Mouse (Mus musculus) urinary bladder, postnatal 4 days (tissue): ENCODE results near the gene Sphkap.

Source experiments
- DNase-seq, 2 experiments: peaks; one replicate each; pipeline ENCODE4 v3.0.0; 2021 to 2022; ENCODE audit warnings: low spot score in 2 of 2

Sphkap gene

DNA sequence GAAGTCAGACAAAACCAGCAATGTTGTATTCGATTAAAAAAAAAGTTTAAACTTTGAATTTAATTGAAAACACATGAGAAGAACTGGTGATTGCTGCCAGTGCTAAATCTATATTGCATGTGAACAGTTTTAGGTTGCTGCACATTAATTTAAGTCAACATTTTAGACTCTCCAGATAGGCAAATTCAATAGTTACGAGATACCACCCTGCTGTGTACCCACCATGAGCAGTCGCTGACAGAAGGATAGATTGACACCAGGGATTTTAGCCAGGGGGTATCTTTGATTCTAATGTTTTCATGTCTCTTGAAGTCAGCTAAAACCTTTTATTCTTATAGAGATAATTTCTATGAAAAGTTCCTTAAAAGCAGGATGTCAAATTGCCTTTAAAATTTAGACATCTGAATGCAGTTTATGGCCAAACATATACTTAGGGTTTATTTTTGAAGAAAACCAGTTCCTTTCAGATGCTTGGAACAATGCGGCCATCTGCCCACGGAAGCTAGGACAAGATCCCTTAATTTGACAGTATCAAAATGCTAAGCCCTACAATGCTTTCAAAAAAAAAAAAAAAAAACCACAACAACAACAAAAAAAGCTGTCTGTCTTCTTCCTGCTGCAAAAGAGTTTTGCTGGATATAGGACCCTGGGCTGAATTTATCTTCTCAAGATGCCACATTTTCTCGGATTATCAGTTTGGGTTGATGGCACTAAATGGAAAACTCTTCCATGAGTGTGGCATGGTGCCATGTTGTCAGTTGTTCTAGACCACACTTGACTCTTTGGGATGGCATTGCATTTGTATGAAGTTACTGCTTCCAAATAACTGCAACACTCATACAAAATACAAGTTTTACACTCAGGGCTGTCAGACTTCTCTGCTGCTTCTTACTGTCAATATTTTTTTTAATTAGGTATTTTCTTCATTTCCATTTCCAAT lies 110.6 kb downstream of the Sphkap start:
- DNase-seq: no peak

DNA sequence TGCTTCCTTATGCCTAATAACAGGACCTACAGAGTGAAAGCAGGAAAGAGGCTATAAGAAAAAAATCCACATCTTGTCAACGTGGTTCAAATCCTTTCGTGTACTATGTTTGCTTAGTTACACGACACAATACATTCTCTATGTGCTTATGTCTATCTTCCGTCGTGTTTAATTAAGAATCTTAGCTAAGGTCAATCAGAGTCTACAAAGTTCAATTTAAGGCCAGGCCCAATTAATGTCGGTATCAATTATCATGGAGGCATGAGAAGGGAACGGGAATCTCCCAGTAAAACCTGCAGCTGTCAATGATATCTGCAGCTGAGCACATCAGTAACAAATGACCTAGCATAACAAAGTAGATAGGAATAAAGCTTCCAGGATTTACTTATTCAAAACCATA lies 122.1 kb downstream of the Sphkap start:
- no peak for DNase-seq

DNA sequence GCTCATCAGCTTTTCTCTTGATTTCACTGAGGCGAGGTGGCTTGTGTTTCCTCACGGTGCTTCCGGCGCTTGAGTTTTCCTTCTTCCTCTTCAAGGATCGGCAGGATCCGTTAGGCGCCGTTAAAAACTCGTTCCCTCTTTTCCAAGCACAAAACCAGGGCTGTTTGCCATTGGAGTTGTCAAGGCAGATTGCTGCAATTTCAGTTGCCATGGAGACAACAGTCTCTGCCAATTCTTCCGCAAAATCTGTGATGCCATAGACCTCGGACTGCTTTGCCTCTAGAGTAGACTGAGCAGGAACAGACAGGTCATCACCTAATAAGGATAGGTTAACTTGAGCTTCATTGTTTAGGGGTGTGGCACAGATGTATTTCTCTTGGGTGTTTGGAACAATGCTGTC lies 131.0 kb downstream of the Sphkap start:
- no peak for DNase-seq

DNA sequence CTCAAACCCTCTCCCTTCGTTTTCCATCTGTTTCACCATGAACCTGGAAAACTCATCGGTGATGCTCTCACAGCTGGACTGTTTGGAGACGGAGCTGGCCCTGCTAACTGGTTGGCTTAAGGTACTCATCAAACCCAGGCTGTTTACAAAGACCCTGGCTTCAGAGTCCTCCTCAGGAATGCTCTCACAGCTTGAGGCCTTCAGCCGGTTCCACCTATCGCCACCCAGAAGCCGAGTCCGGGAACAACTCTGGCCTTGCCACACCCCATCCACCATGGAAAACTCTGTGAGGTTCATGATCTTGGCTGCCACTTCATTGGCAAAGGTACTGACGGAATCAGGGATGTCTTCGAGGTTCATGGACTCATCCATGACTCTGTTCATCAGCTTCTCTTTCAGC lies 131.4 kb downstream of the Sphkap start:
- DNase-seq: no peak

DNA sequence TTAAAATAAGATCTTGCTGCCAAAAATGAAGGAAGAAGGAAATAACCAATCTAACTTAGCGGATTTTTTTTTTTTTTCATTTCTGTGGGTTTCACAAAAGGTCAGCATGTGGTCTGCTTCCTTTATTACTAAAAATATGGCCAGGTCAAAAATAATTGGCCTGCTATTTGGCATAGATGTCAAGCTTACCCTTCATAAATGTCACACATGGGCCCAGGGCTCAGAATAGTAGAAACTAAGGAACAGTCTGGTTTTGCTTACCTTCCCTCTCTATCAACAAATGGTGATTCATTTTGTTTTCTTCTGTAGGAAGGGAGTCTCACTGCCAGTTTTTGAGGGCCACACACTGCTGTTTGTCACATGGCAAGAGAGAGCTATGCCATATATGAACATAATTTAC lies 156.3 kb downstream of the Sphkap start:
- DNase-seq: no peak

DNA sequence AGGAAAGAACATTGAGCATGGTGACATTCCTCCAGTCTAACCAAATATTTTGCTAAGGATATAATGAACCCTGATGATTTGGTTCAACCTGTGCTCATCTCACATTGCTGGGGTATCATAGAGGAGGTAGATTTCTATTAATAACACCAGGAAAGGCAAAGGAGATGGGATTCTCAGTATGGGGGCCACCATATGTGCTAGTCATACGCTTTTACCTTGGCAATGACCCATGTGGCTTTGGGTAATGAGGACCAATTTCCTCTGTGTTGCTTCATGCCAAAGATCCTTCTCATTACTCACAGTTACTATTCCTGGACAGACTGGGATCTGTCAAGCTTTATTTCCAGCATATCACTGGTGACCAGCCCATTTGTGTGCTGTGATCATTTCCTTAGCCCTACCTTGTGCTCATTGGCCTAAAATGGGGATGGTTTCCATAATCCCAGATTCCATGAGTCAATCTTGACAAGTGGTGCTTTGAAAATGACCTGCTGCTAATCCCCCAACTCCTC lies 159.7 kb downstream of the Sphkap start:
- no peak for DNase-seq

DNA sequence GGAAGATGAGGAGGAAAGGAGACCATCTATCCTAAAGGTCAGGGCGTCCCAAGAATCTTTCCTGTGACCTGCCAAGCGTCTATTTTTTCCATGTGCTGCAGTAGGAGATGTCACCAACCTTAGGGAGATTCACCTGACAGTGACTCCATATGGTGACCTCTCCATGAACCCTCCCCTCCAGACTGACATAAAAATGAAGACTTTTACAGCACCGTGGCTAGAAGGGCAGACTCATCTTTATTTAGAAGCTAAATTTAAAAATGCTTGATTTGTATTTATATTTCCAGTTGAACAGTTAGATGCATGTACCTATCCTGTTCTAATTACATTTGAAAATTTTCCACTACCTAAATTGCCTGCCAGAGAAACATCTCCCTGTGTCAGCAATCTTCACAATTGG lies 180.1 kb downstream of the Sphkap start:
- no peak for DNase-seq

DNA sequence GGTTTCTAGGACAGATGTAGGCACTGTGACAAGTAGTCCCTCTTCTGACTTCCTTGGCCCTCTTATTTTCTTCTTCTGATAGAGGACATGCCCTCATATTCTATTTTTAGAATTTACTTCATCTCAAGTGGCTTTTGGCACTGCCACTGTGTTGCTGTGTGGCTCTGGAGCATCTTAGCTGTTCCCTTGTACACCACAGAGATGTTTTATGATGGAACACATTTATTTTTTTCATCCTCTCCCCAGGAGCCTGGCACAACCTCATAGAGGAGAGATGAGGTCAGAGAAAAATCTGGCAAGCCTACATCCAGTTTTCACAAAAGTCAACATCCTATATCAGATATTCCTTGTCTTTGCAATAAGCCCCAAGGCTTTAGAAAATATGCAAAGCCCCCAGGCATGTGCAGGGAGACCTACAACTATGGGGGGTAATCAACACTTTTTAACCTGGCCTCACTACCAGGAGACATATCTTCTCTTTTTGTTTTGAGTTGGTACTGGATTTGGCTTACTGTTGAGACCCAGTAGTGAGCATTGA lies 183.5 kb downstream of the Sphkap start:
- DNase-seq: no peak

DNA sequence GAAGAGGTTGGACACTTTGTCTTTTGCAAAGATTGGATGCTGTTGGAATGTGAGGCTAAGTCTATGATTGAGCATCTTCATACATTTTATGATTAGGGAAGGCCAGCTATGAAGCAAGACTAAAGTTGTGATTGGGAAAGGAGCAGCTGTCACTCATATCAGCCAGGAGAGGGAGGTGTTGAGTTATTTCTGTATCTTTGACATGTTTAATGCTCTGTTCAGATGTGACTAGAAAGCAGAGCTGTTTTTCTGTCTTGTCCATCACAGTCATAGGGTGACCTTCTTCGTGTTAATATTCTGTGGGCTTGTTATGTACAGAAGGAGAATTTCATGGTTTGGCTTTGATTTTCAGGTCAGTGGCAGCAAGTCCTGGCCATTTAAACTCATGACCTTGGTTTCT lies 184.9 kb downstream of the Sphkap start:
- DNase-seq: no peak

DNA sequence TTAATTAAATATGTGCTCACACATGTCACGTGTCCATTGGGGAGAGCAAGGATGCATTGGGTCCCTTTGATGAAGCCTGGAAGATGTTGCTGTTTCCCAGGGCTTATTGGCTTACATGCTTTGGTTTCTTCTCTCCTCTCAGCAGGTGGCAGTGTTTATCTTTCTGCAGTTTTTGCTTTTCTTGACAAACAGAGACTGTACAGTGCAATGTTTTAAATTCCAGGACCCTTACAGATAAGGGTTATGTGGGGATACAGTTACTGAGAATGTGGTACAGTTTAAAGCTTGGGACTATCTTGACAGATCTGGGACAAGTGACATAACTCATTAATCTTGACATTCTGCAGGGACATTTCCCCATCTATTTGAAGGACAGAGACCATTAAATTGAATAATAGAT lies 189.7 kb downstream of the Sphkap start:
- no peak for DNase-seq

DNA sequence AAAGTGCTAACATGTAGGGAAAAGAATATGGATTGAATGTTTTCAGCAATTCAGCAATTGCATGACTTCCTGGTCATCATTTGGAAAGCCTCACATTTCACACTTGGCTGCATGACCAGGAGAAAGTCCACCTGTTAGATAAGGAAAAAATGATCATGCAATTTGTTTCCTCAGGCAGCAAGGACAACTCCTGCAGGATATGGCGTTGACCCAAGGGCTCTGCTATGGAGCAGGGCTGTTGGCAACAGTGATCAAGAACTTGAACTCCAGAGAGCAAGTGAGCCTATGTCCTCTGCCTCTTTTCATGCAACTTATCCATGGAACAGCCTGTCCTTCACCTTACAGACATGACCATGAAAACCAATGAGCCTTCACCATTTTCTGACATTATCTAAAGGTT lies 198.0 kb downstream of the Sphkap start:
- no peak for DNase-seq
